Mouse (Mus musculus) c-Kit-positive CD71-positive TER-119-negative erythroid progenitor cells, embryonic 14.5 days (primary cell): ENCODE data around the gene 1110059E24Rik.
"Not testable (repeated sequence)": the region's sequence is repeated elsewhere in the genome, so short reads cannot be mapped to it uniquely, and the experiment has no call there.

Source experiments
- DNase-seq: peaks from one replicate; pipeline ENCODE4 v3.0.0-alpha.2; 2013; ENCODE audit warnings: low read depth

Gene 1110059E24Rik

DNA sequence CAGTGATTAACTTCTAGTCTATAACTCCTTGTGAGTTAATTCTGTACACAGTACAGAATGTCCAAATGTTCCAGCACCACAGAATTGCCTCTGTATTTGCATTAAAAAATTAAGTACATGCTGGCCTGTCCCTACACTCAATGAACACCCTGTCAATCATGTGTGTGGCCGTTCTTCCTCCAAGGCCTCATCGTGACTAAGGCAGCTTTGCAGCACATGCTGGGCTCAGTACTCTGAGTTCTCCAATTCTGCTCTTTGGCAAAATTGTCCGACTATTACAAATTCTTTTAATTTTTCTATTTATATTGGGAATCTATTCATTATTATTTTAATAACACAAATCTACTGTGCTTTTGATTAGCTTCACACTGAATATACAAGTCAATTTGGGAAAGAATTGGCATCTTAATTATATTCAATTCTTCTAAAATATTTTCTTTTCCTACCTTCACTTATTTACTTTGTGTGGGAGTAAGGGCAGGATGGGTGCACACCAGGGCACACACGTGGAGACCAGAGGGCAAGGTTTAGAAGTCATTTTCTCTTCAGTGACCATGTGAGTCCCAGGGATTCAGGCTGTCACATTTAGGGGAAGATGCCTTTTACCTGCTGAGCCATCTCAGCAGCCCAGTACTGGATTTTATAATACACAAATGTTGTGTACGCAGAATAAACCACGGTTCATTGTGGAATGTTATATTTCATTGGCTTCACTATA is 26.3 kb downstream of the 1110059E24Rik start:
- DNase-seq = no peak

DNA sequence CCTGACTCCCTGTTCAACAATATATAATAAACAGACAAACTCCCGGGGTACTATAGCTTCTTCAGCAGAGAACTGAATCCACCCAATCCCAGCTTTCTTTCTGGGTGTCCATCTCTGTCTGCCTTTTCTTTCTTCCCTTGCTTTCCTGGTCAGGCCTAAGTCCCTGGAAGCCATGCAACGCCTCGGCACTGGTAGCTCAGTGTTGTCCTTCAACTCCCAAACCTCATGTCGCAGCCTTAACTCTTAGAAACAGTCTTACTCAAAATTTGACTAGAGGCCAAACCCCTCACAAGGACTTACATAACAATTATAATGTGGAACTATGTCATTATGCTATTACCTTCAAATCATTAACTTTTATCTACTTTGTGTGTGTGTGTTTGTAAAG is 28.6 kb downstream of the 1110059E24Rik start:
- no peak for DNase-seq

DNA sequence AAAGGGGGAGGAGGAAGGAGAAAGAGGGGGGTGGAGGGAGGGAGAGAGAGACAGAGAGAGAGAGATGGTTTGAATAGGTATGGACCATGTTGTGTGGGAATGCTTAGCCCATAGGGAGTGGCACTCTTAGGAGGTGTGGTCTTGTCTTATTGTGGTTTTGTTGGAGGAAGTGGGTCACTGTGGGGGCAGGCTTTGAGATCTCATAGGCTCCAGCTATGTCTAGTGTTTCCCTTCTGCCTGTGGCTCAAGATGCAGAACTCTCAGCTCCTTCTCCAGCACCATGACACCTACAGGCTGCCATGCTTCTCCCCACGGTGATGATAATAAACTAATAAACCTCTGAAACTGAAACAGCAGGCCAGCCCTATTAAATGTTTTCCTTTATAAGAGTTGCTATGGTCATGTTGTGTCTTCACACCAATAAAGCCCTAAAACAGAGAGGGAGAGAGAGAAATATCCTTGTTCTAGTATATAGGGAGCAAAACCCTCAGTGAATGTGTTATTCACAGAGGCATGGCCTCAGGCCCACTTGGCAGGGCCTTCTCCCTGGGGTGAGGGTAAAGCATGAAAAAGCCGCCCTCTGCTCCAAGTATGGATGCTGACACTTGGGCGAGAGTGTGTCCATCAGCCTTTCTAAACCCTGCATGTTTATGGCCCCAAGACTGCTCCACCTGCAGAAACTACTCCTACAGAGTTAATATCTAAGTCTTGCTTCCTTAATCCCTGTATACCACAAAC is 29.2 kb downstream of the 1110059E24Rik start:
- no peak for DNase-seq

DNA sequence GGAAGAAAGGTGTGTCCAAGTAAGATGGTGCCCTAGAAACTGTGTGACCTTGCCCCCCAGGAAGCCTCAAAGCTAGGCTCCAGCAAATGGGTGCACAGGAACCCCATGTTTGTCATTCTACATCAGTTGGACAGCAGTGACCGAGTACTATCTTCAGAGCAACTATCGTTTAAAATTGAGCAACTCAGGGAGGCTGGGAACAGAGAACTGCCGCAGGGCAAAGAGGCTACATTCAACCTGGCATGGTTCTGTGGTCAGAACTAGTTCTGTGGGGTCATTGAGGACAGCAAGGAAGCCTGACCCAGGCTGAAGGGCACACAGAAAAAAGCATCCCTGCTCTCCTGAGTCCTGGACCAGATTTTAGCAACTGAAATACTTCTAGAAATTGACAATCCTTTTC is 37.0 kb downstream of the 1110059E24Rik start:
- DNase-seq = no peak

DNA sequence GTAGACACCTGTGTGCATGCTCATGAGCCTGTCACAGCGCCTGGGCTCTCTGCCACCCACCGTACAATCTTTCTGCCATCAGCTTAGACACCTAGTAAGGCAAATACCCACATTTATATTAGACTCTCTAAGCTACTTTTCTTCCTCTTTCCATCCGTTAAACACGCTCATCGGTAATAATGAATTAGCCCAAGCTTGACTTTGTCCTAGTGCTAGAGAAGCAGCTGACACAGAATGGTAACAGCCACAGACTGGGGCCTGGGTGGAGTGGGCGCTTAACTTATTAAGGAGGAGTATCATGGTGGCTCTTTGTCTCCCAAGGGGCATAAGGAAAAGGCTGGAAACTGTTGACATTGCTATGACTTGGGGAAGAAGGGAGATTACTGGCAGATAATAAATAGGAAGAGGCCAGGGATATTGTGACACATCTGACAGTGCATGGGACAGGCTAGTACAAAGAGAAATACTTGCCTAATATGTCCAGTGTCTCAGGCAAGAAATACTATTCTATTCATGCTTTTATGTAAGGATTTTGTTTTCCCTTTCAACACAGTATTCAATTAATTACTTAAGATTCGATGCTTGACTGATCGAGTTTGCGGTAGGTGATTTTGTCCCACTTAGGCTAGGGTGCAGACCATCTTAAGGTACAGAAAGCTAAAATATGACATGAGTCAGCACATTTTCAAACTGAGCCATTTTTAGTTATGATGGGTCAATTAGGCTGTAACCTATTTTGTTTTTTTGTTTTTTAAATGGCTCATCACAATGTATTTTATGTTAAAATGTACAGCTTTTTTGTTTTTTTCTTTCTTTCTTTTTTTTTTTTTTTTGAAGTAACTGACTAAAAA is 40.8 kb downstream of the 1110059E24Rik start:
- DNase-seq = no peak

DNA sequence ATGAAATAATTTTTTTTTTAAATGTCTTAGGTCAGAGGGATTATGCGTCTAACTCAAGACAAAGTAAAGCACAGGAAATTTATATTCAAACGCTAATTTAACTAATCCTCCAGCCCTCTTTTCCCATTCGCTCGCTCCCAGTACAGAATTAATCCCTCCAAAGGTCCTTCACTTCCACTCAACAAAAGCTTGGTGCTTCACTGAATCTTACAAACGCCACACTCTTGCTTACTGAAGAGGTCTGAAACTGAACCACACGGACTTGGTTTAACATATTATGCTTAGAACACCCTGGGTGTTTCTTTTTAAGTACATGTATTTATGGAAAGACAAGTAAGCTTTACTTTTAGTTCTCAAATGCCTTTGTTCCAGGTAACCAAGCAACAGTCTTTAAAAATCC is 41.5 kb downstream of the 1110059E24Rik start:
- DNase-seq = no peak

DNA sequence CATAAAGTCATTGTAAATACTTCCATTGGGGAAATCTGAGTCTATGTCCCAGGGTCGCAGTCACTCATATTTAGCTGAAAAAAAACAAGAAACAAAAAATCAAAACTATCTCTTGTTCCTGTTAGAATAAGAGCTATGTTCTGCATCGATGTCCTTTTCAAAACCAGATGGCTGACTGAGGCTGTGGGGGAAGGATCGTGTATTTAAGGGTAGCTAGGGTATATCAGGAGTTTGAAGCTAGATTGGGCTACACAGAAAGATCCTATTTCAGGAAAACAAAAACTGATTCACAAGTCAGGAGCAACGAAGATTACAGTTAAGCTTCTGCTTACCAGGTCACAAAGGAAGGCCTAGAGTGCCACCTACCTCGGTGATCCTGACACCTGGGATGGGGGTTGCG is 42.5 kb downstream of the 1110059E24Rik start:
- no peak for DNase-seq

DNA sequence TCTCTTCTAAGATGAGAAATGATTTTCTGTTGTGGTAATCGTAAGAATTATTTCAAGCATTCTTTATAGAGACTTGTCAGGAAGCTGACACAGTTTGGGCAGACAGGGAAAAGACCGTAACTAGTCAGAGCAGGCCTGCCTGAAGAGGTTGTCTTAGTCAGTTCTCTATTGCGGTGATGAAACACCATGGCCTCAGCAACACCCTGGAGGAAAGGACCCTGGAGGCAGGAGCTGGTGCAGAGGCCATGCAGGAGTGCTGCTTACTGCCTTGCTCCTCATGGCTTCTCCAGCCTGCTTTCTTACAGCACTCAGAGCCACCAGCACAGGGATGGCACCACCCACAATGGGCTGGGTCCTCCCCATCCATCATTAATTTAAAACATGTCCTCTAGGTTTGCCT is 47.5 kb downstream of the 1110059E24Rik start:
- no peak for DNase-seq

DNA sequence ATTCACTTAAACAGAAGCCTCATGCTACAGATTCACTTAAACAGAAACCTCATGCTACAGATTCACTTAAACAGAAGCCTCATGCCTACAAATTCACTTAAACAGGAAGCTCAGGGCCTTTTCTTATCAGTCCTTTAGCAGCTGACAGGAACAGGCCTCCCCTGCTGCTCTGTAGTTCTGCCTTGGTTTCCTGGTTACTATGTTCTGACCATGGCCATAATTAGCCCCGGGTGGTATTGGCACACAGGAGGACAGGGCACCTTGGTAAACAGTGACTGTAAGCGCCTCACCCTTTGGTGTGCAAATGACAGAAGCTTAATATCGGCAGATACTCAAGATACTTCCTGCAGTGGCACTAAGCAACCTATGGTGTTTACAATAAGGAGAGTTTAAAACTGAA is 48.9 kb downstream of the 1110059E24Rik start:
- no peak for DNase-seq

DNA sequence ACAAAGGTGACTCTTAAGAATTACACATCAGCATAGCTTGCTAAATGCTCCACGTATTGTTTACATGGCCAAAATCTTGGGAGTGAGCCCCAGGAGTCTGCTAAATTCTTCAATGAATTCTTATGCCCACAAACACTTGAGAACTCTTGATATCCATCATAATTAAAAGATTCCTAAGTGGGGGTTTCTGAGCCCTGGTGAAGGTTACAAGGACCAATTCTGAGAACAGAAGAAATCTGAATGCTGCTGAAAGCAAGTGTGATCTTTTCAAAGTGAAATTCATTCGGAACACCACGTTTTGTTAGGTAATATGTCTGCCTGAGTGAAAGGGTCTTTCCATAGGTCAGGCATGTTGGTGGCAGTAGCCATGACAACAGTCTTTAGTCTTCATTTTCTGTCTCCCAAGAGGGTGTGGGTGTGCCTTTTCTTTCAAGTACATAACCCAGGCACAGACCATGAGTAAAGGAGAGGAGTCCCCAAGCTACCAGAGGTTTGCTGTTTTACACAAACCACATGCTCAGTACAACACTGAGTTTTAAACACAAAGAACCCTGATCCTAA is 51.2 kb downstream of the 1110059E24Rik start:
- no peak for DNase-seq

DNA sequence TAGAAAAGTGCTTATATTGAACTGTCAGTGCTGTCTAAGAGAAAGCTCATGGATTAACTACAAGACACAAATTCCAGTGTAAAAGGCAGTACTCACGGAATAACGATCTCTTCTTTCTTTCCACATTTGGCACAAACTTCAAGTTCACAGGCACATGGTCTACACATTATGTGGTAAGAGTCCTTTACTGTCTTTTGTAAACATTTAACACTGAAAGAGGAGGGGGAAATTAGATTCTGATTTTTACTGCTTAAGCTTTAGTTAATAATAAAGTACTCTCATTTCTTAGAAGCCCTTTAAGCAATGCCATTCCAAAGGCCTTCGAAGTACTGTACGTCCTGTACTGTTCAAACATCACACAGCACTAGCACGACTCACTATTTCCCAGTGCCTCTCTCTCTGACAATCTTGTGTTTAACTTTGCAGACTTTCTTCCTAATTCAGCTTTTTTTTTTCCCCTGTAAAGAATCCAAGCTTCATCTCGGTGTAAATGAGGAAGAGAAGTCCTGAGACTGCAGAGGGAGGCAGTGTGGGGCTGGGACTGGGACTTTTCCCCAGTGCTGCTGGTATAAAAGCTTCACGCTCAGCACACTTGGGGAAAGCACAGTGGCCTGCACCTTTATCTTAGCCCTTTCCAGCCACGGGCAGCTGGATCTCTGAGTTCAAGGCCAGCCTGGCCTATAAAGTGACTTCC is 54.0 kb downstream of the 1110059E24Rik start:
- DNase-seq = no peak

DNA sequence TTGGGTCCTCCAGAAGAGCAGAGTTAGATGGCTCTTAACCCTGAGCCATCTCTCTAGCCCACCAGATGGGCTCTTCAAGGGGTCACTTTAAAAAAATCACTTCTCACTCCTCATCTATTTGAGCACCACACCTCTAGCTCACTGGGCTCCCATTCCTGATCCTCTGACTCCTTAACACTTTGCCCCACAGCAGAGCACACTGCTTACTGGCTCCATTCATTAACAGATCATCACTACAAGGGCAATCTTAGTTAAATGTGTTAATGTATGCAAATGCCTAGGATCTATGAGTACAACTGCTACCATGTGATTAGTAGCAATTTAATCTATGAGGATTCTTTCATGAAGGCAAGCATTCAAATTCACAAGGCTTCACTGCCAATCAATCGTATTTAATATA is 58.1 kb downstream of the 1110059E24Rik start:
- no peak for DNase-seq

DNA sequence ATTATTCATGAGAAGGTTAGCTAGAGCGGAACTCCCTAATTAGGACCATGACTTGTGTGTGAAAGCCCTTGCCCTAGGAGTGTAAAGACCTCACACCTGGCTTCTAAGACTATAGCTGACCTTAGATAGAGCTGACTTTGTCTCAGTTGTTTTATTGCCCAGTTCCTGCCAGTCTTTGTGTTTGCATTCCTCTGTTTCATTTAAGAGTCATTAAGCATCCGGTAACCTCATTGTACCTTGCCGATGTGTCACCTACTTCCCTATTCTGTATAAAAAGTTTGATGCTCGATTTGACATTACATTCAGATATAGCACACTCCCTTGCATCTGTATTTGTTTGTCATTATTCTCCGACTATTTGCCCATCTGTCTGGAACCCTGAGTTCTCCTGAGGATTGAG is 60.6 kb downstream of the 1110059E24Rik start:
- not testable (repeated sequence) for DNase-seq

DNA sequence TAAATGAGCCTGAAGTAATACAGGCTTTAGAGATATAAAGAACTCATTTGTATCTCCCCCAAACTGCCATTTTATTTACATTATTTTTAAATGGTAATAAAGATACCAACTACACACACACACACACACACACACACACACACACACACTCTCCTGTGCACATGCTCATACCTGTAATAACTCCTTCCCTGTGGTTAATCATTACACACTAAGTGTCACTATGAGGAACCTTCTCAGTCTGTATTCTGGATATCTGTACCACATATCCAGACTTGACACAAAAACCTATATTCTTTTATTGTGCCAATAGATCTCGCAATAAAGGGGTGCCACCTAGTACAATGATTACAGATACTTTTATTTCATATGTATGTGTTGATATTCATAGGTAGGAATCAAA is 62.9 kb downstream of the 1110059E24Rik start:
- DNase-seq = no peak

DNA sequence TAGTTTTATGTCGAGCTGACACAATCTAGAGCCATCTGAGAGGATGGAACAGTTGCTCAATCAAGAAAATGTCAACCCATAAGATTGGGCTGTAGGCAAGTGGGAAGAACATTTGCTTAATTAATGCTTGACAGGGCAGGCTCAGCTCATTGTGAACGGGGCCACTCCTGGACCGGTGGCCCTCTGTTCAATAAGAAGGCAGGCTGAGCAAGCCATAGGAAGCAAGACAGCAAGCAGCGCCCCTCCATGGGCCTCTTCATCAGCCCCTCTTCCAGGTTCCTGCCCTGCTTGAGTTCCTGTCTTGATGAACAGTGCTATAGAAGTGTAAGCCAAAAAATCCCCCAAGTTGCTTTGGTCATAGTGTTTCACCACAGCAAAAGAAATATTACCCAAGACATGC is 65.2 kb downstream of the 1110059E24Rik start:
- no peak for DNase-seq

DNA sequence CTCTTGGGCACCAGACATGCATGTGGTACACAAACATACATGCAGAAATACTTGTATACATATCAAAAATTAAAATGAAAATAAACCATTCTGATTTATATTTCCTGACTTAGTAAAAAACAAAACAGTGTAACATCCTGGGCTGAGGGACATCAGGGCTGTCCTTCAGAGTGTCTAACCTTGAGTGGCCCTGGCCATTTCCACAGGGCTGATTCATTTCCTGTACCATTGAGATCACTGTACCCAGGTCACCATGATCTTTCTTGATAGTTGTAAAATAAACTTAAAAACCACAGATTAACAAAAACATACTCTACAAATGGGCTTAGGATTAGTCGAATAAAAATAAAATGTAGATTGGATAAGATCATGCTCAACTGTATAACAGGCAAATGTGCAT is 66.2 kb downstream of the 1110059E24Rik start:
- DNase-seq = no peak

DNA sequence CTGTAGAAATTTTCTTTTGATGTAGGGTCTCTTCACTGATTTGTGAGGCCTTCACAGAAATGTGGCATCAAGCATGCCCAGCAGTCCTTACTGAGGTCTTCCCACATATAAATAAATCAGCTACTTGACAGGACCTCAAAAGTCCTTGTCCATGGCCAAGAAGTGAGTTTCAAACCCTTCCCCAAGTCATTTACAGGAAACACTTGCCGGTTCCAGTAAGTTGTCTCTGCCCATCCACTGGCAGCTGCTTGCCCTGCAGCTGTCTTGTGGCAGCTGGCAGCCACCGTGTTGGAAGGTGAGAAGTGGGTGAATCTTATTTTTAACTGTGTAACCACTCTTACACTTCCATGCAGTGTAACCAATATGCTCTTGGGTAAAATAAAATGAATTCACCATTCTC is 66.9 kb downstream of the 1110059E24Rik start:
- no peak for DNase-seq

DNA sequence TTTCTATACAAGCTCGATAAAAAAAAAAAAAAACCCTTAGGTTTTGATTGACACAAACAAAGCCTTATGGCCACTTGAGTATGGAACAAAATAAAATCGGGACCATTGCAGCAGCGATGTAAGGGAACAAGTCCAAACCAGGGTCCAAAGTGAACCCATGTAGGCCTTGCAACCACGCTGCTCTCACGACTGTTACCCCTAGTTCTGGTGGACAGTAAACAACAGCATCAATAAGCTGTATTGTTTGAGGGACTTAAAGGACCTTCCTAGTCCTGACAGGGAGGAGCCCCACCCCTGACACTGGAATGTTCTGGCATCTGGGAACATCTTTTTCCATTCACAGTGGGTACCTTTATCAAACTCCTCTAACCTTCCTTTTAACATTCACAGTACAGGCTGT is 68.8 kb downstream of the 1110059E24Rik start:
- no peak for DNase-seq

DNA sequence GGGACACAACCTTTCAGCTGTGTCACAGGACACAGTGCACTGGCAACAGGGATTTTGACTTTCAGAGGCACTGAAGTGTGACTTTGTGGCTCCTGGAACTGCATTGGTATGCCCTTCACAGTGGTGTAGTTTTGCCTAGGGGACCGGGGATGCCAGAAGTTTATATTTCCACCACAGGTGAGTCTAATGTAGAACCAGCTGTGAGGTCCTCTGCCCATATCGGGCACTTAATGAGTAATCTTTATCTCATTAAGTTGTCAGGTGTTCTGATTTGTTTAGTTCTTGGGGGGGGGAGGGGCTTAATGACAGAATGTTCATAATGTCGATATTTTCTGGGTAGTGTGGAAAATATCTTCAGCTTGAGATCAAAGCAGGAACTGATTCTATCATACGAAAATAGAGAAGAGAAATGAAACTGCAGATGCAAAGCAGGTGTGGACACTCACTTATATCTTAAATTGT is 69.2 kb downstream of the 1110059E24Rik start:
- no peak for DNase-seq

DNA sequence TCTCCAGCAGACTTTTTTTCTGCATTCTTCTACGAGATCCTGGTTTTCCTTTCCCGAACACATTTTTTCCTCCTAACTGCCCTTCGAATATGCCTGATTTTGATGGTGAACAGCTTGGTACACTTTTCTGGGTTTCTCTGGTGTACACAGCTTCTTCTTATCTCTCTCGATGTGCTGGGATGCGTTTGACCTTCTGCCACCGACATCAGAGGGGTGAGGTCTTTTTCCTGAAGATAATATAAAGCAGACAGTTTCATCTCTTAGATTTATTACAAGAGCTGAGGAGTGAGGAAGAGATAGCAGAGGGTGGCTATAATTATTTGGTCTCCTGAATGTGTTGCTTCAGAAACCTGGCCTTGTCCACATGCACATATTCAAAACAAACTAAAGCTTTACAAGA is 71.4 kb downstream of the 1110059E24Rik start:
- DNase-seq = no peak

DNA sequence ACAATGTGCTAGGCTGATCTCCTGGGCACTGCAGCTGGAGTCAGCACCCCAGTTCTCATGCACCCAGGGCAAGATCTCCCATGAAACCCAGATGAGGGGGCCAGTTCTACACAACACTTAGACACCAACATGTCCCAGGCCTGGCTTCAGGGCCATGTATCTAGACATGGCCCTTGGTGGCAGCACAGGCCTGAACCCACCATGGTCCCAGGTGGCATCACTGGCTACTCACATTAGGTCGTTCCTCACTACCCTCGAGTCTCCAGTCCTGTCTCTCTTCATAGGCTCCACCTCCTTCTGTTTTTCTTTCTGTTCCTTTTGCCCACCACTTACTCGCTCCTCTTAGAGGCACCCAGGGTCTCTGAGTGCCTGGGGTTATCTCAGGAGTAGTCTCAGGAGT is 72.9 kb downstream of the 1110059E24Rik start:
- no peak for DNase-seq

DNA sequence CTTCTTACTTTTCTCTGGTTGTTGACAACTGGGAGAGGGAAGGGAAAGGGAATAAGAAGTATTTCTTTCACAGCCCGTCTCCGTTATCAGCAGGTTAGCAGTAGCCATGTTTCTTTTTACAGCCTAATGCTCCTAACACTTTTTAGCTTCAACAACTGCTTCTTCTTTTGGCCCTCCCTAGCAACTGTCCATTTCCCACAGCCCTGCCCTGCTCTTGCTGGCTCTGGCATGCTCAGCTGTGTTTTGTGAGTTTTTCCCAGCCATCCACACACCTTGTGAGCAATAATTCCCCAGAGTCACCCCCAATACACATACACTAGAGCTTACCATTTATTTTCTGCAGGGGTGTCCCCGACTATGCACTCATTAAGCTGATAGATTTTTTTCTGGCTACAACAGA is 75.3 kb downstream of the 1110059E24Rik start:
- no peak for DNase-seq
